Mouse (Mus musculus): ENCODE data around the gene Cd44. TPM values are rescaled to one million over a fixed set of nuclear protein-coding genes. Genes with fewer than 3 reads are reported as not detected.

Gene Cd44
- polyA plus RNA-seq, 1 experiment from 2014 or later: 2.0 TPM

- no peak overlapping the region for H3K4me3 ChIP-seq (ENCODE audit: low read depth, low read length)
- H3K9me3 ChIP-seq (ENCODE audit: control insufficient read depth, low read length): no peaks in the 10 kb centered on the region
- DNase-seq (ENCODE audit: low spot score): no peak
- H3K9ac ChIP-seq (ENCODE audit: low read length): no peak overlapping the region
- H3K4me1 ChIP-seq (replicated peaks; ENCODE audit: control insufficient read depth, insufficient read depth, low read length): no peaks in the 10 kb centered on the region
- no peak overlapping the region for H3K4me2 ChIP-seq (ENCODE audit: low read depth, low read length, severe bottlenecking)
- H3K27me3 ChIP-seq (ENCODE audit: control insufficient read depth, insufficient read depth, low read length): no peaks in the 10 kb centered on the region
- WGBS: 78% methylated on average over 3 of the region's 3 CpGs
- no peaks in the 10 kb centered on the region for H3K36me3 ChIP-seq (ENCODE audit: control insufficient read depth, insufficient read depth, low read length)
- ATAC-seq (replicated peaks; ENCODE audit: low FRiP score): no peak
- H3K27ac ChIP-seq (ENCODE audit: low read depth, low read length): no peak overlapping the region
Observed at GRCm38 (mm10) chr2:102923682-102924081, 22.2 kb upstream of the Cd44 start.

- Histone ChIP-seq H3K4me3 (ENCODE audit: low read depth, low read length) (no peak overlapping the region), H3K4me2 (ENCODE audit: low read depth, low read length, severe bottlenecking) (no peak overlapping the region), H3K27ac (ENCODE audit: low read depth, low read length) (no peak overlapping the region), H3K27me3 (ENCODE audit: control insufficient read depth, insufficient read depth, low read length) (no peaks in the 10 kb centered on the region), H3K4me1 (replicated peaks; ENCODE audit: control insufficient read depth, insufficient read depth, low read length) (no peaks in the 10 kb centered on the region), H3K9me3 (ENCODE audit: control insufficient read depth, low read length) (no peaks in the 10 kb centered on the region), H3K9ac (ENCODE audit: low read length) (no peak overlapping the region), H3K36me3 (ENCODE audit: control insufficient read depth, insufficient read depth, low read length) (no peaks in the 10 kb centered on the region)
- no peak for DNase-seq (ENCODE audit: low spot score)
- ATAC-seq (replicated peaks; ENCODE audit: low FRiP score): no peak
- WGBS: 98% methylated on average over 3 of the region's 3 CpGs
Observed at GRCm38 (mm10) chr2:102922066-102922465, 20.6 kb upstream of the Cd44 start.

- ATAC-seq (replicated peaks; ENCODE audit: low FRiP score): no peak
- H3K4me2 ChIP-seq (ENCODE audit: low read depth, low read length, severe bottlenecking): no peak overlapping the region
- H3K4me3 ChIP-seq (ENCODE audit: low read depth, low read length): no peak overlapping the region
- H3K36me3 ChIP-seq (ENCODE audit: control insufficient read depth, insufficient read depth, low read length): no peaks in the 10 kb centered on the region
- H3K27ac ChIP-seq (ENCODE audit: low read depth, low read length): no peak overlapping the region
- H3K4me1 ChIP-seq (replicated peaks; ENCODE audit: control insufficient read depth, insufficient read depth, low read length): no peaks in the 10 kb centered on the region
- no peak for DNase-seq (ENCODE audit: low spot score)
- no peaks in the 10 kb centered on the region for H3K27me3 ChIP-seq (ENCODE audit: control insufficient read depth, insufficient read depth, low read length)
- no peaks in the 10 kb centered on the region for H3K9me3 ChIP-seq (ENCODE audit: control insufficient read depth, low read length)
- H3K9ac ChIP-seq (ENCODE audit: low read length): no peak overlapping the region
- WGBS: 86% methylated on average over 1 of the region's 1 CpGs
Observed at GRCm38 (mm10) chr2:102918301-102918700, 16.8 kb upstream of the Cd44 start.

GRCm38 (mm10) chr2:102916596-102916995 is 15.1 kb upstream of the Cd44 start:
- Histone ChIP-seq H3K4me1 (replicated peaks; ENCODE audit: control insufficient read depth, insufficient read depth, low read length) (no peaks in the 10 kb centered on the region), H3K36me3 (ENCODE audit: control insufficient read depth, insufficient read depth, low read length) (no peaks in the 10 kb centered on the region), H3K27me3 (ENCODE audit: control insufficient read depth, insufficient read depth, low read length) (no peaks in the 10 kb centered on the region), H3K9ac (ENCODE audit: low read length) (no peak overlapping the region), H3K9me3 (ENCODE audit: control insufficient read depth, low read length) (no peaks in the 10 kb centered on the region), H3K4me2 (ENCODE audit: low read depth, low read length, severe bottlenecking) (no peak overlapping the region), H3K4me3 (ENCODE audit: low read depth, low read length) (no peak overlapping the region), H3K27ac (ENCODE audit: low read depth, low read length) (no peak overlapping the region)
- no peak for ATAC-seq (replicated peaks; ENCODE audit: low FRiP score)
- no peak for DNase-seq (ENCODE audit: low spot score)
- WGBS: 78% methylated on average over 3 of the region's 3 CpGs

- Histone ChIP-seq H3K9ac (ENCODE audit: low read length) (no peak overlapping the region), H3K27ac (ENCODE audit: low read depth, low read length) (no peak overlapping the region), H3K4me1 (replicated peaks; ENCODE audit: control insufficient read depth, insufficient read depth, low read length) (no peaks in the 10 kb centered on the region), H3K27me3 (ENCODE audit: control insufficient read depth, insufficient read depth, low read length) (no peaks in the 10 kb centered on the region), H3K4me2 (ENCODE audit: low read depth, low read length, severe bottlenecking) (no peak overlapping the region), H3K4me3 (ENCODE audit: low read depth, low read length) (no peak overlapping the region), H3K9me3 (ENCODE audit: control insufficient read depth, low read length) (no peaks in the 10 kb centered on the region), H3K36me3 (ENCODE audit: control insufficient read depth, insufficient read depth, low read length) (no peaks in the 10 kb centered on the region)
- DNase-seq (ENCODE audit: low spot score) (no peak), ATAC-seq (replicated peaks; ENCODE audit: low FRiP score) (no peak)
- 83% methylated on average over 5 of the region's 5 CpGs for WGBS
Observed at GRCm38 (mm10) chr2:102914675-102915074, 13.2 kb upstream of the Cd44 start.

GRCm38 (mm10) chr2:102913833-102914545 is 12.5 kb upstream of the Cd44 start:
- H3K27ac ChIP-seq (ENCODE audit: low read depth, low read length): no peak overlapping the region
- no peak overlapping the region for H3K4me2 ChIP-seq (ENCODE audit: low read depth, low read length, severe bottlenecking)
- no peaks in the 10 kb centered on the region for H3K27me3 ChIP-seq (ENCODE audit: control insufficient read depth, insufficient read depth, low read length)
- ATAC-seq (replicated peaks; ENCODE audit: low FRiP score) (no peak), DNase-seq (ENCODE audit: low spot score) (no peak)
- WGBS: 83% methylated on average over 11 of the region's 11 CpGs
- no peaks in the 10 kb centered on the region for H3K36me3 ChIP-seq (ENCODE audit: control insufficient read depth, insufficient read depth, low read length)
- H3K4me1 ChIP-seq (replicated peaks; ENCODE audit: control insufficient read depth, insufficient read depth, low read length): no peaks in the 10 kb centered on the region
- H3K4me3 ChIP-seq (ENCODE audit: low read depth, low read length): no peak overlapping the region
- H3K9me3 ChIP-seq (ENCODE audit: control insufficient read depth, low read length): no peaks in the 10 kb centered on the region
- no peak overlapping the region for H3K9ac ChIP-seq (ENCODE audit: low read length)

- Histone ChIP-seq H3K9me3 (ENCODE audit: control insufficient read depth, low read length) (no peaks in the 10 kb centered on the region), H3K27ac (ENCODE audit: low read depth, low read length) (no peak overlapping the region), H3K27me3 (ENCODE audit: control insufficient read depth, insufficient read depth, low read length) (no peaks in the 10 kb centered on the region), H3K9ac (ENCODE audit: low read length) (no peak overlapping the region), H3K4me3 (ENCODE audit: low read depth, low read length) (no peak overlapping the region), H3K4me2 (ENCODE audit: low read depth, low read length, severe bottlenecking) (no peak overlapping the region), H3K4me1 (replicated peaks; ENCODE audit: control insufficient read depth, insufficient read depth, low read length) (no peaks in the 10 kb centered on the region), H3K36me3 (ENCODE audit: control insufficient read depth, insufficient read depth, low read length) (no peaks in the 10 kb centered on the region)
- no peak for DNase-seq (ENCODE audit: low spot score)
- no peak for ATAC-seq (replicated peaks; ENCODE audit: low FRiP score)
- 79% methylated on average over 2 of the region's 2 CpGs for WGBS
Observed at GRCm38 (mm10) chr2:102912951-102913350, 11.5 kb upstream of the Cd44 start.

- no peaks in the 10 kb centered on the region for H3K36me3 ChIP-seq (ENCODE audit: control insufficient read depth, insufficient read depth, low read length)
- H3K4me3 ChIP-seq (ENCODE audit: low read depth, low read length): no peak overlapping the region
- 70% methylated on average over 3 of the region's 3 CpGs for WGBS
- no peaks in the 10 kb centered on the region for H3K27me3 ChIP-seq (ENCODE audit: control insufficient read depth, insufficient read depth, low read length)
- no peaks in the 10 kb centered on the region for H3K9me3 ChIP-seq (ENCODE audit: control insufficient read depth, low read length)
- DNase-seq (ENCODE audit: low spot score) (no peak), ATAC-seq (replicated peaks; ENCODE audit: low FRiP score) (no peak)
- H3K4me1 ChIP-seq (replicated peaks; ENCODE audit: control insufficient read depth, insufficient read depth, low read length): no peaks in the 10 kb centered on the region
- no peak overlapping the region for H3K27ac ChIP-seq (ENCODE audit: low read depth, low read length)
- no peak overlapping the region for H3K4me2 ChIP-seq (ENCODE audit: low read depth, low read length, severe bottlenecking)
- no peak overlapping the region for H3K9ac ChIP-seq (ENCODE audit: low read length)
Observed at GRCm38 (mm10) chr2:102912469-102912868, 11.0 kb upstream of the Cd44 start.

GRCm38 (mm10) chr2:102909403-102909802 is 7.9 kb upstream of the Cd44 start:
- WGBS: 75% methylated on average over 1 of the region's 1 CpGs
- DNase-seq (ENCODE audit: low spot score) (no peak), ATAC-seq (replicated peaks; ENCODE audit: low FRiP score) (no peak)
- no peaks in the 10 kb centered on the region for H3K9me3 ChIP-seq (ENCODE audit: control insufficient read depth, low read length)
- H3K4me2 ChIP-seq (ENCODE audit: low read depth, low read length, severe bottlenecking): no peak overlapping the region
- H3K9ac ChIP-seq (ENCODE audit: low read length): no peak overlapping the region
- no peaks in the 10 kb centered on the region for H3K36me3 ChIP-seq (ENCODE audit: control insufficient read depth, insufficient read depth, low read length)
- no peaks in the 10 kb centered on the region for H3K4me1 ChIP-seq (replicated peaks; ENCODE audit: control insufficient read depth, insufficient read depth, low read length)
- H3K27me3 ChIP-seq (ENCODE audit: control insufficient read depth, insufficient read depth, low read length): no peaks in the 10 kb centered on the region
- no peak overlapping the region for H3K4me3 ChIP-seq (ENCODE audit: low read depth, low read length)
- no peak overlapping the region for H3K27ac ChIP-seq (ENCODE audit: low read depth, low read length)

Data from forebrain, embryonic 11.5 days (tissue).